Mouse (Mus musculus) midbrain, embryonic 11.5 days (tissue): ENCODE results near the gene Zfhx3. TPM values are rescaled to one million over a fixed set of nuclear protein-coding genes. Genes with fewer than 3 reads are reported as not detected.

Experiments
- ATAC-seq: fragments of 200-750 bp; cut with Nextera tagmentation; 2 replicates; pipeline ENCODE4 v1.8.0; 2017; ENCODE audit warnings: moderate TSS enrichment, moderate library complexity; ENCODE audit not compliant: low FRiP score
- DNase-seq: peaks from one replicate; pipeline ENCODE4 v3.0.0; 2015; ENCODE audit warnings: low spot score; ENCODE audit errors: missing footprints
- H3K27ac ChIP-seq: fragments of 300-500 bp; sonication (generic); 2 replicates; pipeline ENCODE4 v1.5.1; 2014; ENCODE audit warnings: low read depth, low read length
- H3K27me3 ChIP-seq: fragments of 300-500 bp; sonication (generic); 2 replicates; pipeline ENCODE4 v1.6.1; 2014; ENCODE audit warnings: mild to moderate bottlenecking, low read length, moderate library complexity, mixed read lengths; ENCODE audit not compliant: control insufficient read depth, insufficient read depth
- H3K36me3 ChIP-seq: fragments of 300-500 bp; sonication (generic); 2 replicates; pipeline ENCODE4 v1.6.1; 2014; ENCODE audit warnings: mild to moderate bottlenecking, low read length, moderate library complexity, mixed read lengths; ENCODE audit not compliant: control insufficient read depth, insufficient read depth
- H3K4me1 ChIP-seq: fragments of 300-500 bp; sonication (generic); 2 replicates; pipeline ENCODE4 v1.6.1; 2014; ENCODE audit warnings: low read length; ENCODE audit not compliant: control insufficient read depth, insufficient read depth
- H3K4me2 ChIP-seq: fragments of 300-500 bp; sonication (generic); 2 replicates; pipeline ENCODE4 v1.6.1; 2014; ENCODE audit warnings: mild to moderate bottlenecking, moderate library complexity
- H3K4me3 ChIP-seq: fragments of 300-500 bp; sonication (generic); 2 replicates; pipeline ENCODE4 v1.5.1; 2014; ENCODE audit warnings: low read depth, low read length
- H3K9ac ChIP-seq: fragments of 300-500 bp; sonication (generic); 2 replicates; pipeline ENCODE4 v1.6.1; 2014; ENCODE audit warnings: low read length
- H3K9me3 ChIP-seq: fragments of 300-500 bp; sonication (generic); 2 replicates; pipeline ENCODE4 v1.6.1; 2016; ENCODE audit warnings: low read length; ENCODE audit not compliant: control insufficient read depth
- WGBS: fragments of 180-500 bp; shearing (Covaris S2); extraction: QIAGEN DNeasy Blood & Tissue Kit; methylation state at CpG from one replicate; pipeline ENCODE4 v1.1.7; 2014; 5-methylcytosine and 5-hydroxymethylcytosine counted together
- polyA plus RNA-seq: library from polyadenylated mRNA; unstranded; fragments of >200 nt; fragmentation: Nextera tagmentation; extraction: Ambion mirVana; gene quantifications from 2 replicates; pipeline ENCODE4 v1.2.1, GENCODE M21; 2014

Gene Zfhx3
- polyA plus RNA-seq, 1 experiment from 2014 or later = 23.4 TPM

- peak overlapping the region; percentile 1; the same call in 1 of the 2 replicates for H3K9ac ChIP-seq
- H3K27ac ChIP-seq = no peak overlapping the region
- WGBS = 26% methylated on average over 22 of the region's 22 CpGs
Observed at GRCm38 (mm10) chr8:108387160-108387912, 444.9 kb downstream of the Zfhx3 start.

GRCm38 (mm10) chr8:108387913-108388274 is 445.4 kb downstream of the Zfhx3 start:
- Histone ChIP-seq H3K27me3 (no peaks in the 10 kb centered on the region; the same call in 1 of the 2 replicates), H3K4me1 (peaks cover 9% of the 10 kb centered on the region), H3K4me3 (no peak overlapping the region), H3K27ac (no peak overlapping the region), H3K9ac (no peak overlapping the region), H3K4me2 (peak overlapping the region; percentile 18; the same call in 1 of the 2 replicates), H3K36me3 (no peaks in the 10 kb centered on the region), H3K9me3 (no peaks in the 10 kb centered on the region)
- DNase-seq (no peak), ATAC-seq (peak; percentile 56)
- 65% methylated on average over 8 of the region's 8 CpGs for WGBS

More at GRCm38 (mm10) chr8:108387160-108387912, 444.9 kb downstream of the Zfhx3 start:
- H3K9me3 ChIP-seq = no peaks in the 10 kb centered on the region
- no peaks in the 10 kb centered on the region for H3K36me3 ChIP-seq
- H3K4me3 ChIP-seq = no peak overlapping the region
- ATAC-seq (peak; percentile 87), DNase-seq (peak; percentile 92)
- no peaks in the 10 kb centered on the region; the same call in 1 of the 2 replicates for H3K27me3 ChIP-seq
- H3K4me1 ChIP-seq = peaks cover 9% of the 10 kb centered on the region
- peak overlapping the region; percentile 18; the same call in 1 of the 2 replicates for H3K4me2 ChIP-seq

GRCm38 (mm10) chr8:108392909-108393308 is 450.5 kb downstream of the Zfhx3 start:
- H3K9me3 ChIP-seq = no peaks in the 10 kb centered on the region
- ATAC-seq (no peak), DNase-seq (no peak)
- H3K4me3 ChIP-seq = no peak overlapping the region
- H3K27me3 ChIP-seq = no peaks in the 10 kb centered on the region
- 76% methylated on average over 9 of the region's 9 CpGs for WGBS
- H3K9ac ChIP-seq = no peak overlapping the region
- H3K27ac ChIP-seq = no peak overlapping the region
- H3K4me1 ChIP-seq = peaks cover under 1% of the 10 kb centered on the region; the same call in 1 of the 2 replicates
- H3K4me2 ChIP-seq = no peak overlapping the region
- no peaks in the 10 kb centered on the region for H3K36me3 ChIP-seq

- ATAC-seq = no peak
- no peaks in the 10 kb centered on the region for H3K27me3 ChIP-seq
Observed at GRCm38 (mm10) chr8:108402149-108402548, 459.7 kb downstream of the Zfhx3 start.

GRCm38 (mm10) chr8:108406716-108407494 is 464.5 kb downstream of the Zfhx3 start:
- Histone ChIP-seq H3K27me3 (no peaks in the 10 kb centered on the region), H3K9me3 (no peaks in the 10 kb centered on the region), H3K27ac (peak overlapping the region; percentile 56), H3K36me3 (no peaks in the 10 kb centered on the region), H3K4me1 (peaks cover 16% of the 10 kb centered on the region), H3K9ac (peak overlapping the region; percentile 58), H3K4me2 (peak overlapping the region; percentile 47), H3K4me3 (peak overlapping the region; percentile 12; the same call in 1 of the 2 replicates)
- WGBS = 16% methylated on average over 25 of the region's 25 CpGs
- peak; percentile 90 for ATAC-seq
- peak; percentile 95 for DNase-seq

More at GRCm38 (mm10) chr8:108402149-108402548, 459.7 kb downstream of the Zfhx3 start:
- WGBS = 92% methylated on average over 9 of the region's 9 CpGs
- no peaks in the 10 kb centered on the region for H3K36me3 ChIP-seq
- H3K4me1 ChIP-seq = peaks cover 19% of the 10 kb centered on the region
- DNase-seq = no peak
- no peak overlapping the region for H3K27ac ChIP-seq
- no peak overlapping the region for H3K9ac ChIP-seq
- H3K4me3 ChIP-seq = no peak overlapping the region
- H3K9me3 ChIP-seq = no peaks in the 10 kb centered on the region
- H3K4me2 ChIP-seq = no peak overlapping the region

- no peak for DNase-seq
Observed at GRCm38 (mm10) chr8:108419162-108419844, 476.9 kb downstream of the Zfhx3 start.

GRCm38 (mm10) chr8:108422521-108422920 is 480.1 kb downstream of the Zfhx3 start:
- no peaks in the 10 kb centered on the region for H3K27me3 ChIP-seq
- H3K9me3 ChIP-seq = no peaks in the 10 kb centered on the region
- H3K36me3 ChIP-seq = no peaks in the 10 kb centered on the region
- no peak overlapping the region for H3K9ac ChIP-seq
- no peak overlapping the region for H3K4me3 ChIP-seq
- H3K4me1 ChIP-seq = peaks cover 8% of the 10 kb centered on the region; the same call in 1 of the 2 replicates
- no peak overlapping the region for H3K27ac ChIP-seq
- no peak for ATAC-seq
- WGBS = 81% methylated on average over 3 of the region's 3 CpGs
- no peak overlapping the region for H3K4me2 ChIP-seq
- no peak for DNase-seq

More at GRCm38 (mm10) chr8:108419162-108419844, 476.9 kb downstream of the Zfhx3 start:
- 63% methylated on average over 15 of the region's 15 CpGs for WGBS
- no peaks in the 10 kb centered on the region for H3K9me3 ChIP-seq
- peaks cover 8% of the 10 kb centered on the region; the same call in 1 of the 2 replicates for H3K4me1 ChIP-seq
- no peaks in the 10 kb centered on the region for H3K27me3 ChIP-seq
- ATAC-seq = no peak
- no peak overlapping the region for H3K9ac ChIP-seq
- no peaks in the 10 kb centered on the region for H3K36me3 ChIP-seq
- H3K4me2 ChIP-seq = no peak overlapping the region
- no peak overlapping the region for H3K27ac ChIP-seq
- H3K4me3 ChIP-seq = no peak overlapping the region

- no peak for DNase-seq
- no peaks in the 10 kb centered on the region for H3K9me3 ChIP-seq
- WGBS = 85% methylated on average over 8 of the region's 8 CpGs
- no peak overlapping the region for H3K4me2 ChIP-seq
- H3K9ac ChIP-seq = no peak overlapping the region
- no peak overlapping the region for H3K27ac ChIP-seq
- peaks cover 5% of the 10 kb centered on the region; the same call in 1 of the 2 replicates for H3K4me1 ChIP-seq
- H3K4me3 ChIP-seq = no peak overlapping the region
- H3K27me3 ChIP-seq = no peaks in the 10 kb centered on the region
- H3K36me3 ChIP-seq = no peaks in the 10 kb centered on the region
- no peak for ATAC-seq
Observed at GRCm38 (mm10) chr8:108424337-108424736, 481.9 kb downstream of the Zfhx3 start.
